Mouse (Mus musculus): ENCODE results near the gene Thsd4.

DNA sequence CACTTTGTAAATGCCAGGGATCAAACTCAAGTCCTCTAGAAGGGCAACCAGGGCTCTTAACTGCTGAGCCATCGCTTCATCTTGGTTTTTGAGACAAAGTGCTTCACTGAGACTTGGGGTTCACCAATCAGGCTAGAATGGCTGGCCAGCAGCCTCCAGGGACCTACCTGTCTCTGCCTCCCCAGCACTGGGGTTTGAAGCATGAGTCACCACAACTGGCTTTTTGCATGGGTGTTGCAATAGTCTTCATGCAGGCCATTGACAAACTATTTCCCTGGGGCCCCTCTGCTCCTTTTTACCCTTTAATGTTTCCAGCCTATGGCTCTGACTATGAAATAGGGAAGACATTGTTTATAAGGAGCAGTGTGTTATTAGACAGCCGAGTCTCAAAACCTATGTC lies 6.0 kb upstream of the Thsd4 start:
- TF ChIP-seq GATA1 (IDR thresholded peaks at IDR 0.05; ENCODE audit: borderline replicate concordance, low read length) (no peak), FLI1 (IDR thresholded peaks at IDR 0.05; ENCODE audit: low read length) (no peak)
